Mouse (Mus musculus) E14TG2a.4 (cell line): Measurements from ENCODE around the gene Elmo1.

Experiments
- CTCF ChIP-seq: conservative IDR thresholded peaks from 2 replicates; pipeline ENCODE4 v1.5.1; 2014; ENCODE audit warnings: low read length
- POU5F1 ChIP-seq: IDR thresholded peaks from 2 replicates; pipeline ENCODE4 v1.6.1; 2014; ENCODE audit warnings: low read length, borderline replicate concordance

- TF ChIP-seq CTCF (no peak), POU5F1 (no peak)
Observed at GRCm38 (mm10) chr13:20619946-20620345, 529.5 kb downstream of the Elmo1 start.
